Mouse (Mus musculus) stomach, postnatal 0 days (tissue): ENCODE measurements around the gene Ppl. TPM values are rescaled to one million over a fixed set of nuclear protein-coding genes. Genes with fewer than 3 reads are reported as not detected.

ENCODE experiments used
- ATAC-seq: fragments of 200-750 bp; cut with Nextera tagmentation; 2 replicates; pipeline ENCODE4 v1.8.0; 2017; ENCODE audit not compliant: low FRiP score, low TSS enrichment
- DNase-seq: peaks from one replicate; pipeline ENCODE4 v3.0.0-alpha.2; 2016; ENCODE audit warnings: low spot score
- H3K27ac ChIP-seq: fragments of 300-500 bp; sonication (generic); replicated peaks from 2 replicates; pipeline ENCODE4 v1.5.1; 2014; ENCODE audit warnings: mild to moderate bottlenecking, control low read depth
- H3K27me3 ChIP-seq: fragments of 300-500 bp; sonication (generic); 2 replicates; pipeline ENCODE4 v1.6.1; 2014; ENCODE audit warnings: low read length; ENCODE audit not compliant: control insufficient read depth, insufficient read depth
- H3K36me3 ChIP-seq: fragments of 300-500 bp; sonication (generic); 2 replicates; pipeline ENCODE4 v1.6.1; 2014; ENCODE audit warnings: low read length, mixed read lengths; ENCODE audit not compliant: control insufficient read depth, insufficient read depth
- H3K4me1 ChIP-seq: fragments of 300-500 bp; sonication (generic); replicated peaks from 2 replicates; pipeline ENCODE4 v1.6.1; 2014; ENCODE audit warnings: antibody characterized with exemption; ENCODE audit not compliant: control insufficient read depth, insufficient read depth
- H3K4me2 ChIP-seq: fragments of 300-500 bp; sonication (generic); replicated peaks from 2 replicates; pipeline ENCODE4 v1.6.1; 2014; ENCODE audit warnings: low read depth, mild to moderate bottlenecking, control low read depth, moderate library complexity
- H3K4me3 ChIP-seq: fragments of 300-500 bp; sonication (generic); 2 replicates; pipeline ENCODE4 v1.5.1; 2014; ENCODE audit warnings: low read depth, low read length, control low read depth
- H3K9ac ChIP-seq: fragments of 300-500 bp; sonication (generic); 2 replicates; pipeline ENCODE4 v1.6.1; 2014; ENCODE audit warnings: mild to moderate bottlenecking, low read length, control low read depth, mixed read lengths
- H3K9me3 ChIP-seq: fragments of 300-500 bp; sonication (generic); 2 replicates; pipeline ENCODE4 v1.6.1; 2016; ENCODE audit warnings: low read length; ENCODE audit not compliant: control insufficient read depth
- CTCF ChIP-seq: IDR thresholded peaks from 2 replicates; pipeline ENCODE4 v1.5.1; 2016; ENCODE audit warnings: antibody characterized with exemption, low read depth, mild to moderate bottlenecking, moderate library complexity
- EP300 ChIP-seq: optimal IDR thresholded peaks from 2 replicates; pipeline ENCODE3; 2016; ENCODE audit warnings: antibody characterized with exemption
- WGBS: fragments of 180-500 bp; shearing (Covaris S2); extraction: QIAGEN DNeasy Blood & Tissue Kit; methylation state at CpG from one replicate; pipeline ENCODE4 v1.1.7; 2014; 5-methylcytosine and 5-hydroxymethylcytosine counted together
- polyA plus RNA-seq: library from polyadenylated mRNA; unstranded; fragments of >200 nt; fragmentation: Nextera tagmentation; extraction: Ambion mirVana; gene quantifications from 2 replicates; pipeline ENCODE4 v1.2.1, GENCODE M21; 2015

The Ppl gene
- polyA plus RNA-seq = 61.5 and 66.2 TPM in 2 replicates

GRCm38 (mm10) chr16:5132401-5132801 lies at the start of gene Ppl:
Ppl (minus strand) TSS chr16:5132421.
- H3K27me3 ChIP-seq = no peaks in the 10 kb centered on the region; the same call in 1 of the 2 replicates
- H3K4me3 ChIP-seq = peak within 1 kb of the TSS; percentile 53
- peak; percentile 96 for DNase-seq
- H3K4me1 ChIP-seq = peaks cover 7% of the 10 kb centered on the region
- 2% methylated on average over 39 of the region's 39 CpGs for WGBS
- H3K9ac ChIP-seq = peak within 1 kb of the TSS; percentile 69
- peak; percentile 88 for ATAC-seq
- peak within 1 kb of the TSS; percentile 85 for H3K27ac ChIP-seq
- TF ChIP-seq EP300 = no peak
- TF ChIP-seq CTCF = peak; percentile 77
- H3K4me2 ChIP-seq = peak within 1 kb of the TSS; percentile 66
- no peaks in the 10 kb centered on the region for H3K36me3 ChIP-seq
- H3K9me3 ChIP-seq = no peaks in the 10 kb centered on the region

DNA sequence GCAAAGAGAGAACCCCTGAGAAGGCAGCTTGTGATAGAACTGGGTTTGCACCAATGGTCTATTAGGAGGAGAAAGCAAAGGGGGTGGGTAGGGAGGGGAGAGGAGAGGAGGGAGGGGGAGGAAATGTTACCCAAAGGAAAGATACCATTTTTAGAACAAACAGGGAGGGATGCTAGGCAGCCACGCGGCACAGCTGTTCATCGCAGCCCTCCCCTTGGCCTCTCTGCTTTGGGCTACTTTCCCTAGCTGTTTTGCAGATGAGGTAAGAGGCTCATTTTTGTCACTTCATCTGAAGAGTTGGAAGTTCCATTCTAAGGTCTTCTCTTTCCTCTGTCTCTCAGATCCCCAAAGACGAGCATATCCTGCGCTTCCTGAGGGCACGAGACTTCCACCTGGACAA lies 40.4 kb upstream of the Ppl start:
- Histone ChIP-seq H3K27ac (no peak overlapping the region), H3K4me2 (no peak overlapping the region), H3K9ac (no peak overlapping the region), H3K9me3 (no peaks in the 10 kb centered on the region), H3K27me3 (no peaks in the 10 kb centered on the region), H3K4me3 (no peak overlapping the region), H3K36me3 (no peaks in the 10 kb centered on the region), H3K4me1 (no peaks in the 10 kb centered on the region)
- TF ChIP-seq CTCF (no peak), EP300 (no peak)
- ATAC-seq (no peak), DNase-seq (no peak)
- 81% methylated on average over 6 of the region's 6 CpGs for WGBS

DNA sequence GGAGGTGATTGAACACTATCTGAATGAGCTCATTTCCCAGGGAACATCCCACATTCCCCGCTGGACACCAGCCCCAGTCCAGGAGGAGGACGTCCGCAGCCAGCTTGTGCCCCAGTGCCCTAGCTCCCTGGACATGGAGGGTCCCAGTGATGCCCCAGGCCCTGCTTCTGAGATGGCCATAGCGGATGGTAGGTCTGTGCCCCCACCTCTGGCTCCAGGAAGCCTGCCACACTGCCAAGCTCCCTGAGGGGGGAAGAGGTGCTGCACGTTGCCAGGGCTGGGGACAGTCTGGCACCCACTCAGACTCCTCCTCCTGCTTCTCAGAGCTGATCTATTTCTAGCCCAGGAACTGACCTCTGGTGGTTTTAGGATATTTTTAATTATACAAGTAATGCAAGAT lies 36.6 kb upstream of the Ppl start:
- Histone ChIP-seq H3K4me3 (no peak overlapping the region), H3K9ac (no peak overlapping the region), H3K4me2 (no peak overlapping the region), H3K9me3 (no peaks in the 10 kb centered on the region), H3K36me3 (no peaks in the 10 kb centered on the region), H3K27me3 (no peaks in the 10 kb centered on the region), H3K4me1 (no peaks in the 10 kb centered on the region), H3K27ac (no peak overlapping the region)
- no peak for ATAC-seq
- no peak for DNase-seq
- no peak for TF ChIP-seq EP300
- no peak for TF ChIP-seq CTCF
- WGBS = 72% methylated on average over 5 of the region's 5 CpGs

GRCm38 (mm10) chr16:5168038-5168437 lies 35.8 kb upstream of the Ppl start:
- Histone ChIP-seq H3K27ac (no peak overlapping the region), H3K4me1 (no peaks in the 10 kb centered on the region), H3K9me3 (no peaks in the 10 kb centered on the region), H3K36me3 (no peaks in the 10 kb centered on the region), H3K9ac (no peak overlapping the region), H3K27me3 (no peaks in the 10 kb centered on the region), H3K4me3 (no peak overlapping the region), H3K4me2 (no peak overlapping the region)
- WGBS = 72% methylated on average over 2 of the region's 2 CpGs
- ATAC-seq (no peak), DNase-seq (no peak)
- TF ChIP-seq CTCF = no peak
- no peak for TF ChIP-seq EP300

DNA sequence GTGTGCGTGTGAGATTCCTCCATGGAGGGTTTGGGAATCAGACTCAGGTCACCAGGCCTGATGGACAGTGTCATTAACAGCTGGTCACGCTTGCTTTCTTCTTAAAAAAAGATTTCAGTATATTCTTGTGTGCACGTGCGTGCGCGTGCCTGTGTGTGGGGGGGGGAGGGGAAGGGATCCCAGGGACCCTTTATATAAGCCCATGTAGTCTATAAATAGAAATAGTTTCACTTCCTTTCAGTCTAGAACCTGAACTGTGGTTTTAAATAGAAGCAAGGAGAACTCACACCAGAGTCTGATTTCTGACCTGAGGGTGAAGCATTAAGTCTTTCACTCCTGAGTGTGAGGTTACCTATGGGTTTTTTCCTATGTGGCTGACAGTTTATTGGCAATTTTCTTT lies 32.1 kb upstream of the Ppl start:
- TF ChIP-seq CTCF (no peak), EP300 (no peak)
- Histone ChIP-seq H3K4me3 (no peak overlapping the region), H3K9ac (no peak overlapping the region), H3K27ac (no peak overlapping the region), H3K36me3 (no peaks in the 10 kb centered on the region), H3K4me1 (no peaks in the 10 kb centered on the region), H3K9me3 (no peaks in the 10 kb centered on the region), H3K4me2 (no peak overlapping the region), H3K27me3 (no peaks in the 10 kb centered on the region)
- ATAC-seq = no peak
- no peak for DNase-seq
- WGBS = 63% methylated on average over 6 of the region's 6 CpGs

DNA sequence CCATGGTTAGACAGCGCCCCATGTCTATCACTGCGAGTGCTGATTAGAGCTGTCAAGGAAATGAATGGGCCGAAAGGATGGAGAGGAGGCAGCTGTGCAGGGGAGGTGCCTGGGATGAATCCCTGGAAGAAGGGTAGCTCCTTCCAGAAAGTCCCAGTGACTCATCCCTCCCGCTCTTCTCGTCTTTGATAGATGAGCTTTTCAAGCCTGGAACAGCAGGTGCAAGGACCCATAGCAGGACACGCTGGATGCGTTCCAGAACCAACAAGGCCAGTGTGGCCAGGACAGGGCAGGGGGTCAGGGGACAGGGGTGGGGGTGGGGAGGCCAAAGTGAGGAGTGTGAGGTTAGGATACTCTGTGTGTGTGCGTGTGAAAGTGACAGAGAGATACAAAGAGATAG lies 27.0 kb upstream of the Ppl start:
- Histone ChIP-seq H3K4me2 (no peak overlapping the region), H3K9me3 (no peaks in the 10 kb centered on the region)

More for the DNA sequence above, 27.0 kb upstream of the Ppl start:
- H3K27me3 ChIP-seq = no peaks in the 10 kb centered on the region
- no peak overlapping the region for H3K9ac ChIP-seq
- no peaks in the 10 kb centered on the region for H3K4me1 ChIP-seq
- no peak overlapping the region for H3K27ac ChIP-seq
- WGBS = 61% methylated on average over 8 of the region's 8 CpGs
- H3K4me3 ChIP-seq = no peak overlapping the region
- DNase-seq (no peak), ATAC-seq (no peak)
- TF ChIP-seq EP300 (no peak), CTCF (no peak)
- H3K36me3 ChIP-seq = no peaks in the 10 kb centered on the region
